Mouse (Mus musculus) subcutaneous adipose tissue, adult 2 months (tissue): Measurements from ENCODE around the gene Ccdc9b. TPM values are rescaled to one million over a fixed set of nuclear protein-coding genes. Genes with fewer than 3 reads are reported as not detected.

Experiments used
- polyA plus RNA-seq: library from polyadenylated mRNA; depleted of rRNA; stranded (reverse); fragments of >200 nt; gene quantifications from 2 replicates; pipeline ENCODE4 v1.2.3, GENCODE M21; 2012; ENCODE audit warnings: low replicate concordance; rRNA removed

The Ccdc9b gene
- polyA plus RNA-seq, result 12.7 and 19.0 TPM in 2 replicates

GRCm38 (mm10) chr2:118761906-118762783 lies at the start of gene Ccdc9b:
Ccdc9b (minus strand) TSS chr2:118762661.

DNA sequence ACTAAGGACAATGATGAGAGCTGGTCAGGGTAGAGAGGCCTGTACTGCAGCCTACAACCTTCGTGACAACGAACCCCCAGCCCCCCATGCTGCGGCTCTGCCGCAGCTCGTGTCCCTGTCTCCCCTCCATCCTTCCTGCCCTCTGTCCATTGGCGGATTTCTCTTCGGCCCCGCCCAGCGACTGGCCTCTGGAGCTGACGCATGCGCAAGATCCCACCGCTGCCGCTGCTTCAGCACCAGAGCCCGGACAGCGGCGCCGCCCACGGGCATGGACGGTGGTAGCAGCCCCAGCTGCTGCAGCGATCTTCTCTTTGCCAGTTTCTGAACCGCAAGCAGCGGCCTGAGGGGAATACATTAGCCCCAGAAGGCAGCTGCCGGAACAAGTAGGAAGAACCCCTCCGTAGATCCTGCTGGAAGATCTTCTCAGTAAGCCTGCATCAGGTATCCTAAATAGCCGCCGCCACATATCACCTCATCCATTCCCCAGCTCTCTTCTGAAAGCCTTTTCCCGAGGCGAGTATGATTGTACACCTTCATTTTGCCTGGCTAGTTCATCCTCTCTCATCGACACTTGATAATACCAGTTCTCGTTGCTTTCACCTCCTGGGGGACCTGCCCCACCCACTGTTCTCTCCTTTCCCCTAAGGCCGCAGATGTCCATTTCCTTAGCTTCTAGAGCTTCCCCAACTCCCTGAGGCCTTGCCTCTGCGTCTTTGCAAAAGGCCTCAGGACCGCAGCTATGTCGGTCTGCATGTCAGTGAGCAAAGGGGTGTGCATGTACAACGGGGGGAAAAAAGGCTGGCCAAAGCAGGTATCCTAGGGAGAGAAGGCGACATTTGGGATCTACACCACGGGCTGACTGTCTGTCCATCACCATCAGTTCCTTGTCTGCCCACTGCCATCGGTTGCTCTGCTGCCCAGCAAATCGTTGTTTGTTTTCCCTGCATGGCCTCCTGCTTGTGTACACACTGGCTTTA lies 17.3 kb upstream of the Ccdc9b start, which contains the start of gene Disp2:
Disp2 (plus strand) TSS at position 216 of the 977 bp plus-strand sequence.

DNA sequence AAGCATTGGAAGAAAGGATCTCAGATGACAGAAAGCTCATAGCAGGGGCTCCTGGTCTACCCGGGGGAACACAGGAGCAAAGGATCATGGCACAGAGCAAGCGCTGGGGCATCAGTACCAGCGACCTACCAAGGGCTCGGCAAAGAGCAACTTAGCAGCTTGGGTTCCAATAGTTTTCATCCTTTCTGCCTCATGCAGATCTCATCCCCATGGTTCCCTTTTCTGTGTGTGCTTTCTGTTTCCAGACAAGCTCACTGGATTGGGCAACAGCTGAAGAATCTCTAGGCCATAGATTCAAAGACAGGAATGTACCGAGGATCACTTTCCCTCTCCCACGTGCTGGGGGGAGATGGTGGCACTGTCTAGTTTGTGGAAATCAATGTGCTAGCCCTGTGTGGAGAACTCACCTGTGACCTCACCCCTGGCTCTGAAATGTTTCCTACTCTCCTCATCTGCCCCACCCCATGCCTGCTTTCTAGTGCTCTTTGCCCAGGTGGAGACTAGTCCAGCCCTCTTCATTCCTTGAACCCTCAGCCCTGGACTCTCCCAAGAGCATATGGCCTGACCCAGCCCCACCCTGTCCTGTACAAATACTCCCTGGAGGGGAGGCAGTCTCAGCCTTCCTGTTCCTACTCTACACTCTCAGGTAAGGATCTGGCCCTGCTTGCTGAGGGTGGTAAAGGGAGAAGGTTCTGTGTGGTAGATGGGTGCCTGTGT lies 9.9 kb upstream of the Ccdc9b start, which contains the start of gene Phgr1:
Phgr1 (plus strand) TSS at position 612 of the 717 bp plus-strand sequence.

GRCm38 (mm10) chr2:118745232-118745884 lies 17.1 kb downstream of the Ccdc9b start, which contains the start of gene Inafm2:
Inafm2 (plus strand) TSS chr2:118745758.

DNA sequence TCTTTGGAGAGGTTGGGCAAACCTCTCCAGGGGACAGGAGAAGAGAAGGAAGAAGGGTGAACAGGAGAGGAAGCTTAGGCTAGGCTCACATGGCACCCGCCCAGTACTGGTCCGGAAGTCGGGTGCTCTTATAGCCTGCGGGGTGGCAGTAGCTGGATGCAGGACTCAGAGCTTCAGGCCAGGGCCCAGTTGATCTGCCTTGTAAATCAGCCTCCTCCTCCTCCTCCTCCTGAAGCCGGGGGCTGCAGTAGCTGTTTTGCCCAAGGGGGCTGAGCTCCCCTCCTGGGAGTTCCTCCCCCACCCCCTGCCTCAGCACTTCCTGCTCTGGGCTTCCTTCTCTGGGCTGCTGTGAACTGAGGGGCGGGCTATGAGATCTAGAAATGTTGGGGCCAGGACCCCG lies 34.1 kb downstream of the Ccdc9b start, which contains the start of gene Plcb2:
Plcb2 (minus strand) TSS at position 102 of the 400 bp plus-strand sequence.

Other genes with a start within 250 kb of the Ccdc9b start
- 16.8 and 32.6 TPM in 2 replicates for gene Bmf, start 213.0 kb downstream of the Ccdc9b start, polyA plus RNA-seq
- gene Bub1b, start 164.4 kb downstream of the Ccdc9b start, polyA plus RNA-seq, result 2.6 and 7.7 TPM in 2 replicates
- gene Pak6, start 99.4 kb downstream of the Ccdc9b start, polyA plus RNA-seq, result 0.20 and 0.90 TPM in 2 replicates
- gene Ankrd63, start 58.7 kb downstream of the Ccdc9b start, polyA plus RNA-seq, result 0.01 and 0.03 TPM in 2 replicates
- 2.3 and 6.4 TPM in 2 replicates for gene Plcb2, start 34.2 kb downstream of the Ccdc9b start, polyA plus RNA-seq
- 14.2 and 16.8 TPM in 2 replicates for gene Inafm2, start 16.9 kb downstream of the Ccdc9b start, polyA plus RNA-seq
- 0.30 and 0.39 TPM in 2 replicates for gene Phgr1, start 10.1 kb upstream of the Ccdc9b start, polyA plus RNA-seq
- 1.0 and 3.3 TPM in 2 replicates for gene Disp2, start 17.1 kb upstream of the Ccdc9b start, polyA plus RNA-seq
- gene Knstrn, start 51.3 kb upstream of the Ccdc9b start, polyA plus RNA-seq, result 0.80 and 4.4 TPM in 2 replicates
- 111 and 220 TPM in 2 replicates for gene Ivd, start 99.3 kb upstream of the Ccdc9b start, polyA plus RNA-seq
- 14.8 and 19.0 TPM in 2 replicates for gene Bahd1, start 137.7 kb upstream of the Ccdc9b start, polyA plus RNA-seq
- 22.2 and 36.9 TPM in 2 replicates for gene Chst14, start 163.8 kb upstream of the Ccdc9b start, polyA plus RNA-seq